Mouse (Mus musculus): ENCODE measurements at regions not wholly inside any gene's neighbourhood (a gene's known extent, or its start where the extent isn't known, plus 50 kb on each side); places are given as distances from the start of the nearest gene placed in this dataset.

GRCm38 (mm10) chr5:43102590-43102989, 130.4 kb upstream of the Cpeb2 start:
- no peak for ATAC-seq (ENCODE audit: low FRiP score, low read depth)

GRCm38 (mm10) chr5:43103728-43104127, 129.2 kb upstream of the Cpeb2 start:
- Histone ChIP-seq H3K4me1 (replicated peaks) (peaks cover 3% of the 10 kb centered on the region; the same call in 1 of the 2 replicates), H3K4me3 (no peak overlapping the region), H3K4me2 (no peak overlapping the region), H3K9ac (no peak overlapping the region), H3K27me3 (no peaks in the 10 kb centered on the region), H3K9me3 (no peaks in the 10 kb centered on the region), H3K27ac (replicated peaks) (no peak overlapping the region), H3K36me3 (no peaks in the 10 kb centered on the region)
- WGBS = 73% methylated on average over 7 of the region's 7 CpGs
- peak; percentile 61 for ATAC-seq (ENCODE audit: low FRiP score, low read depth)

More at GRCm38 (mm10) chr5:43102590-43102989, 130.4 kb upstream of the Cpeb2 start:
- Histone ChIP-seq H3K9ac (no peak overlapping the region), H3K4me2 (no peak overlapping the region), H3K4me1 (replicated peaks) (peaks cover 3% of the 10 kb centered on the region; the same call in 1 of the 2 replicates), H3K9me3 (no peaks in the 10 kb centered on the region), H3K36me3 (no peaks in the 10 kb centered on the region), H3K4me3 (no peak overlapping the region), H3K27ac (replicated peaks) (no peak overlapping the region), H3K27me3 (no peaks in the 10 kb centered on the region)
- 45% methylated on average over 3 of the region's 3 CpGs for WGBS

- Histone ChIP-seq H3K4me2 (no peak overlapping the region), H3K27ac (replicated peaks) (no peak overlapping the region), H3K27me3 (no peaks in the 10 kb centered on the region), H3K36me3 (no peaks in the 10 kb centered on the region), H3K4me1 (replicated peaks) (peaks cover 3% of the 10 kb centered on the region; the same call in 1 of the 2 replicates), H3K4me3 (no peak overlapping the region), H3K9ac (no peak overlapping the region), H3K9me3 (no peaks in the 10 kb centered on the region)
- no peak for ATAC-seq (ENCODE audit: low FRiP score, low read depth)
- WGBS = 82% methylated on average over 5 of the region's 5 CpGs
These were observed 127.4 kb upstream of the Cpeb2 start for GRCm38 (mm10) chr5:43105528-43105927.

GRCm38 (mm10) chr5:43107436-43108259, 125.3 kb upstream of the Cpeb2 start:
- H3K27me3 ChIP-seq = no peaks in the 10 kb centered on the region
- peak; percentile 40 for ATAC-seq (ENCODE audit: low FRiP score, low read depth)
- no peaks in the 10 kb centered on the region for H3K9me3 ChIP-seq
- H3K4me1 ChIP-seq (replicated peaks) = no peaks in the 10 kb centered on the region
- no peaks in the 10 kb centered on the region for H3K36me3 ChIP-seq
- H3K4me3 ChIP-seq = no peak overlapping the region
- H3K27ac ChIP-seq (replicated peaks) = no peak overlapping the region
- no peak overlapping the region for H3K9ac ChIP-seq
- WGBS = 67% methylated on average over 9 of the region's 9 CpGs
- no peak overlapping the region for H3K4me2 ChIP-seq

- WGBS = 50% methylated on average over 2 of the region's 2 CpGs
- peak; percentile 46; the same call in 1 of the 2 replicates for ATAC-seq (ENCODE audit: low FRiP score, low read depth)
- Histone ChIP-seq H3K27me3 (no peaks in the 10 kb centered on the region), H3K9me3 (no peaks in the 10 kb centered on the region), H3K4me2 (no peak overlapping the region), H3K9ac (no peak overlapping the region), H3K4me3 (no peak overlapping the region), H3K27ac (replicated peaks) (no peak overlapping the region), H3K4me1 (replicated peaks) (no peaks in the 10 kb centered on the region), H3K36me3 (no peaks in the 10 kb centered on the region)
These were observed 124.7 kb upstream of the Cpeb2 start for GRCm38 (mm10) chr5:43108260-43108589.

GRCm38 (mm10) chr5:43110122-43110521, 122.8 kb upstream of the Cpeb2 start:
- Histone ChIP-seq H3K4me2 (no peak overlapping the region), H3K9me3 (no peaks in the 10 kb centered on the region), H3K4me1 (replicated peaks) (no peaks in the 10 kb centered on the region), H3K9ac (no peak overlapping the region), H3K27ac (replicated peaks) (no peak overlapping the region), H3K27me3 (no peaks in the 10 kb centered on the region), H3K4me3 (no peak overlapping the region), H3K36me3 (no peaks in the 10 kb centered on the region)
- 83% methylated on average over 5 of the region's 5 CpGs for WGBS
- ATAC-seq (ENCODE audit: low FRiP score, low read depth) = no peak

GRCm38 (mm10) chr5:43111740-43112139, 121.2 kb upstream of the Cpeb2 start:
- H3K27ac ChIP-seq (replicated peaks) = no peak overlapping the region
- no peak overlapping the region for H3K9ac ChIP-seq
- no peaks in the 10 kb centered on the region for H3K4me1 ChIP-seq (replicated peaks)
- H3K27me3 ChIP-seq = no peaks in the 10 kb centered on the region
- H3K9me3 ChIP-seq = no peaks in the 10 kb centered on the region
- H3K36me3 ChIP-seq = no peaks in the 10 kb centered on the region
- no peak overlapping the region for H3K4me3 ChIP-seq
- 79% methylated on average over 2 of the region's 2 CpGs for WGBS
- no peak overlapping the region for H3K4me2 ChIP-seq
- ATAC-seq (ENCODE audit: low FRiP score, low read depth) = no peak

GRCm38 (mm10) chr5:43113405-43114119, 119.4 kb upstream of the Cpeb2 start:
- ATAC-seq (ENCODE audit: low FRiP score, low read depth) = no peak
- WGBS = 76% methylated on average over 12 of the region's 12 CpGs
- Histone ChIP-seq H3K9me3 (no peaks in the 10 kb centered on the region), H3K4me2 (no peak overlapping the region), H3K27ac (replicated peaks) (no peak overlapping the region), H3K4me1 (replicated peaks) (no peaks in the 10 kb centered on the region), H3K4me3 (no peak overlapping the region), H3K9ac (no peak overlapping the region), H3K27me3 (no peaks in the 10 kb centered on the region), H3K36me3 (no peaks in the 10 kb centered on the region)

- WGBS = 91% methylated on average over 3 of the region's 3 CpGs
- no peaks in the 10 kb centered on the region for H3K36me3 ChIP-seq
These were observed 117.5 kb upstream of the Cpeb2 start for GRCm38 (mm10) chr5:43115507-43115906.

GRCm38 (mm10) chr5:43116821-43117220, 116.1 kb upstream of the Cpeb2 start:
- no peaks in the 10 kb centered on the region for H3K36me3 ChIP-seq
- no peaks in the 10 kb centered on the region for H3K4me1 ChIP-seq (replicated peaks)
- no peaks in the 10 kb centered on the region for H3K27me3 ChIP-seq
- no peak overlapping the region for H3K4me2 ChIP-seq
- WGBS = 63% methylated on average over 7 of the region's 7 CpGs
- H3K27ac ChIP-seq (replicated peaks) = no peak overlapping the region
- no peak for ATAC-seq (ENCODE audit: low FRiP score, low read depth)
- H3K9ac ChIP-seq = no peak overlapping the region
- H3K9me3 ChIP-seq = no peaks in the 10 kb centered on the region
- no peak overlapping the region for H3K4me3 ChIP-seq

More at GRCm38 (mm10) chr5:43115507-43115906, 117.5 kb upstream of the Cpeb2 start:
- no peaks in the 10 kb centered on the region for H3K9me3 ChIP-seq
- no peak overlapping the region for H3K4me2 ChIP-seq
- no peak overlapping the region for H3K27ac ChIP-seq (replicated peaks)
- H3K9ac ChIP-seq = no peak overlapping the region
- no peaks in the 10 kb centered on the region for H3K27me3 ChIP-seq
- H3K4me1 ChIP-seq (replicated peaks) = no peaks in the 10 kb centered on the region
- no peak overlapping the region for H3K4me3 ChIP-seq
- ATAC-seq (ENCODE audit: low FRiP score, low read depth) = no peak

GRCm38 (mm10) chr5:43121065-43121464, 111.9 kb upstream of the Cpeb2 start:
- Histone ChIP-seq H3K27me3 (no peaks in the 10 kb centered on the region), H3K4me2 (no peak overlapping the region), H3K4me3 (no peak overlapping the region), H3K9ac (no peak overlapping the region), H3K27ac (replicated peaks) (no peak overlapping the region), H3K4me1 (replicated peaks) (no peaks in the 10 kb centered on the region), H3K36me3 (no peaks in the 10 kb centered on the region), H3K9me3 (no peaks in the 10 kb centered on the region)
- 94% methylated on average over 2 of the region's 2 CpGs for WGBS
- ATAC-seq (ENCODE audit: low FRiP score, low read depth) = no peak

GRCm38 (mm10) chr5:43124301-43124700, 108.7 kb upstream of the Cpeb2 start:
- ATAC-seq (ENCODE audit: low FRiP score, low read depth) = no peak
- Histone ChIP-seq H3K27ac (replicated peaks) (no peak overlapping the region), H3K27me3 (no peaks in the 10 kb centered on the region), H3K4me3 (no peak overlapping the region), H3K36me3 (no peaks in the 10 kb centered on the region), H3K9me3 (no peaks in the 10 kb centered on the region), H3K9ac (no peak overlapping the region), H3K4me2 (no peak overlapping the region), H3K4me1 (replicated peaks) (no peaks in the 10 kb centered on the region)
